Mouse (Mus musculus): Measurements from ENCODE around the gene Gbx2.

GRCm38 (mm10) chr1:89923642-89924020 lies 7.3 kb downstream of the Gbx2 start:
- no peak for TF ChIP-seq CTCF (IDR thresholded peaks at IDR 0.05; ENCODE audit: insufficient read depth, low read length)
- no peak for TF ChIP-seq POLR2A (IDR thresholded peaks at IDR 0.05; ENCODE audit: borderline replicate concordance, extremely low read depth, low read depth, low read length)
